Mouse (Mus musculus) forebrain, postnatal 0 days (tissue): ENCODE measurements around the gene Larp4. TPM values are rescaled to one million over a fixed set of nuclear protein-coding genes. Genes with fewer than 3 reads are reported as not detected.
A peak's percentile ranks its signal among the peaks of the same experiment; 100 is the strongest.

Experiments
- ATAC-seq: fragments of 200-750 bp; cut with Nextera tagmentation; 2 replicates; pipeline ENCODE4 v1.8.0; 2017; ENCODE audit warnings: mild to moderate bottlenecking, moderate library complexity
- DNase-seq: peaks from one replicate; pipeline ENCODE4 v3.0.0-alpha.2; 2015
- H3K27ac ChIP-seq: fragments of 300-500 bp; sonication (generic); 2 replicates; pipeline ENCODE4 v1.5.1; 2014; ENCODE audit warnings: low read depth, mild to moderate bottlenecking, antibody characterized with exemption, low read length, moderate library complexity, mixed read lengths
- H3K27me3 ChIP-seq: fragments of 300-500 bp; sonication (generic); 2 replicates; pipeline ENCODE4 v1.6.1; 2014; ENCODE audit warnings: mild to moderate bottlenecking, low read length, mixed read lengths; ENCODE audit not compliant: insufficient read depth
- H3K36me3 ChIP-seq: fragments of 300-500 bp; sonication (generic); 2 replicates; pipeline ENCODE4 v1.6.1; 2014; ENCODE audit warnings: mild to moderate bottlenecking, moderate library complexity; ENCODE audit not compliant: insufficient read depth
- H3K4me1 ChIP-seq: fragments of 300-500 bp; sonication (generic); 2 replicates; pipeline ENCODE4 v1.6.1; 2014; ENCODE audit warnings: antibody characterized with exemption; ENCODE audit not compliant: insufficient read depth
- H3K4me2 ChIP-seq: fragments of 300-500 bp; sonication (generic); 2 replicates; pipeline ENCODE4 v1.6.1; 2014; ENCODE audit warnings: low read depth, mild to moderate bottlenecking, moderate library complexity
- H3K4me3 ChIP-seq: fragments of 300-500 bp; sonication (generic); 2 replicates; pipeline ENCODE4 v1.5.1; 2014; ENCODE audit warnings: low read depth, low read length, mixed read lengths
- H3K9ac ChIP-seq: fragments of 300-500 bp; sonication (generic); 2 replicates; pipeline ENCODE4 v1.6.1; 2014; ENCODE audit warnings: mild to moderate bottlenecking
- H3K9me3 ChIP-seq: fragments of 300-500 bp; sonication (generic); 2 replicates; pipeline ENCODE4 v1.6.1; 2016; ENCODE audit warnings: low read length
- CTCF ChIP-seq: sonication (generic); IDR thresholded peaks from 2 replicates; pipeline ENCODE4 v1.5.1; 2016; ENCODE audit warnings: antibody characterized with exemption, control low read depth, low read depth
- WGBS: fragments of 180-500 bp; shearing (Covaris S2); extraction: QIAGEN DNeasy Blood & Tissue Kit; methylation state at CpG from one replicate; pipeline ENCODE4 v1.1.7; 2014; 5-methylcytosine and 5-hydroxymethylcytosine counted together
- polyA plus RNA-seq: library from polyadenylated mRNA; unstranded; fragments of >200 nt; fragmentation: Nextera tagmentation; extraction: Ambion mirVana; gene quantifications from 2 replicates; pipeline ENCODE4 v1.2.1, GENCODE M21; 2015
- total RNA-seq: library from RNA; depleted of rRNA; stranded (reverse); fragments of >200 nt; gene quantifications from 2 replicates; pipeline ENCODE4 v1.2.3, GENCODE M21; 2014

Larp4 gene
- total and polyA plus RNA-seq, 2 experiments from 2014 or later = 19.1 to 48.6 TPM

DNA sequence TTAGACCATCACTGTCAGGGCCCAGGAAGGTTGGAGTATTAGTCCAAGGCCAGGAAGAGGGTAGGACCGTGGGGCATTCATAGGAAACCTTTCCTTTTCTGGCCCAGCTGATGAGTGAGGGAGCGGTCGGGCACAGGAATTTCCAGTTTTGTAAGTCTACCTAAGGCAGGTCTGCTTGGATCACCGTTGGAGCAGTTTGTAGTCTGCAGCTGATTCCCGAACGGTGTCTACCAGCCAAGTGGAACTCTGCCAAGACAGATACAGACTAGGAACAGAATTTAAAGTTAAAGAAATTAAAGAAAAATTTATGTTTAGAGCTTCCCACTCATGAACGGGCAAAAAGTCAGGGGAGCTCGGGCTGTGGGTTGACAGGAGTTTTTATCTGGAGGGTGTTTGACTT is 59.6 kb downstream of the Larp4 start:
- no peaks in the 10 kb centered on the region for H3K36me3 ChIP-seq
- no peak overlapping the region for H3K4me2 ChIP-seq
- no peak for ATAC-seq
- no peak for DNase-seq
- no peak overlapping the region for H3K27ac ChIP-seq
- 72% methylated on average over 8 of the region's 8 CpGs for WGBS
- no peak for TF ChIP-seq CTCF
- no peak overlapping the region for H3K9ac ChIP-seq
- peaks cover 4% of the 10 kb centered on the region; the same call in 1 of the 2 replicates for H3K4me1 ChIP-seq
- no peaks in the 10 kb centered on the region for H3K9me3 ChIP-seq
- no peak overlapping the region for H3K4me3 ChIP-seq
- H3K27me3 ChIP-seq = no peaks in the 10 kb centered on the region

DNA sequence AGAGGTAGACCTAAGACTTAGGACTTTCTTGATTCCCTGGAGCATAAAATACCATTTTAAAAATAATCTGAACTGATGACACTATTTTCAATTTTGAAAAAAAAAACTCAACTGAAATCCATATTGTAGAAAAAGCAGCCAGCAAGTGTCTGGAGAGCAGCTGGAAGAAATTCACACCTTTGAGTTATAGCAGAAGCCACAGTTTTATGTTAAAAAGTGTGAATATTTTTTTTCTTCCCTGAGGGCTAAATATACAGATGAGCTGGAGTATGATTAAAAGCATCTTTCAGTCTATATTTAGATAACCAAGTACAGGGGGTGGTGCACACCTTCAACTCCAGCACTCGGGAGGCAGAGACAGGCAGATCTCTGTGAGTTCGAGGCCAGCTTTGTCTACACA is 60.0 kb downstream of the Larp4 start:
- WGBS = 81% methylated on average over 2 of the region's 2 CpGs
- H3K9ac ChIP-seq = no peak overlapping the region
- TF ChIP-seq CTCF = no peak
- no peak overlapping the region for H3K4me2 ChIP-seq
- H3K36me3 ChIP-seq = no peaks in the 10 kb centered on the region
- no peaks in the 10 kb centered on the region for H3K27me3 ChIP-seq
- no peak overlapping the region for H3K4me3 ChIP-seq
- H3K27ac ChIP-seq = no peak overlapping the region
- no peaks in the 10 kb centered on the region for H3K9me3 ChIP-seq
- peaks cover 4% of the 10 kb centered on the region; the same call in 1 of the 2 replicates for H3K4me1 ChIP-seq
- DNase-seq (peak; percentile 54), ATAC-seq (no peak)

DNA sequence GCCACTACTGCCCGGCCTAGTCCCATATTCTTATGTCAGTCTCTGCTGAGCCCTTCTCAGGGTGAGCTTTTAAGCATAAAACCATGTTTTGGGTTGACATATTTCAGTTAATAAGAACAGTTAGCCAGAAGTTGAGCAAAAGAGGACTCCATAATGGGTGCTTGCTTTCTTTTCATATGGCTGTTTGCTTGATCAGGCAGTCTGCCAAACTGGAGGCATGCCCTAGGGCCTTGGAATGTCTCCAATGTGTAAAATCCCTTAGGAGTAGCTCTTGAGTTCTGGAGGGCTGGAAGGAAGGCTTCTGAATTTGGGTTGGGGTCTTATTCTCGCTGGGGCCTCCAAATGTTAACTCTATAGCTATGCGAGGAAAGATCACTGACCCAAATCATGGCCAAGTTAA is 62.7 kb downstream of the Larp4 start:
- Histone ChIP-seq H3K27ac (no peak overlapping the region), H3K4me1 (no peaks in the 10 kb centered on the region), H3K4me3 (no peak overlapping the region), H3K4me2 (no peak overlapping the region), H3K9me3 (no peaks in the 10 kb centered on the region), H3K27me3 (no peaks in the 10 kb centered on the region), H3K36me3 (no peaks in the 10 kb centered on the region), H3K9ac (no peak overlapping the region)
- 50% methylated on average over 3 of the region's 3 CpGs for WGBS
- TF ChIP-seq CTCF = no peak
- peak; percentile 53 for DNase-seq
- no peak for ATAC-seq

DNA sequence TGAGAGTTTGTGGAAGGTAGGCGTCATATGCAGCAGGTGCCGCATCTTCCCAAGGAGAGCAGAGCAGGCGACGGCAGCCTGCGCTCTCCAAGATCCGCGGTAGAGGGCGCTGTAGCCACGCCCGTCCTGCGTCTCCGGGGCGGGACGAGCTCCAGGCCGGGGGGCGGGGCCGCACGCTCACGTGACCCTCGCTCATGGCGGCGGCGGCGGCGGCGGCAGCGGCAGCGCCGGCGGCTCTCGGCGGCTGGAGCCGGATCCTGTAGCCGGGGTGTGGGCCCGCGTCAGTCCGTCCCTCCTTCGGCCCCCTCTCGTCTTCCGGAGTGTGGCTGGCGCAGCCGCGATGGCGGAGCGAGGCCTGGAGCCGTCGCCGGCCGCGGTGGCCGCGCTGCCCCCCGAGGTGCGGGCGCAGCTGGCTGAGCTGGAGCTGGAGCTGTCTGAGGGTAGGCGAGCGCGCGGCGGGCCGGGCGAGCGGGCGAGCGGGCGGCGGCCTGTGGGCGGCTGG is 68.7 kb downstream of the Larp4 start, which contains the start of gene Dip2b:
TSS of gene Dip2b (plus strand) at position 195 of the 502 bp plus-strand sequence.
- Histone ChIP-seq H3K4me3 (peak within 1 kb of the TSS; percentile 94), H3K9me3 (no peaks in the 10 kb centered on the region), H3K9ac (peak within 1 kb of the TSS; percentile 100), H3K4me1 (peaks cover 16% of the 10 kb centered on the region), H3K36me3 (no peaks in the 10 kb centered on the region), H3K27ac (peak within 1 kb of the TSS; percentile 99), H3K4me2 (peak within 1 kb of the TSS; percentile 59), H3K27me3 (no peaks in the 10 kb centered on the region)
- peak; percentile 98 for TF ChIP-seq CTCF
- DNase-seq (peak; percentile 98), ATAC-seq (peak; percentile 92)
- WGBS = 1% methylated on average over 43 of the region's 68 CpGs

GRCm38 (mm10) chr15:100039001-100039701 is 69.3 kb downstream of the Larp4 start:
- WGBS = under 1% methylated on average over 35 of the region's 36 CpGs
- H3K27ac ChIP-seq = peak overlapping the region; percentile 99
- H3K9ac ChIP-seq = peak overlapping the region; percentile 100
- H3K4me2 ChIP-seq = peak overlapping the region; percentile 59
- H3K27me3 ChIP-seq = no peaks in the 10 kb centered on the region
- no peaks in the 10 kb centered on the region for H3K9me3 ChIP-seq
- H3K4me1 ChIP-seq = peaks cover 16% of the 10 kb centered on the region
- H3K36me3 ChIP-seq = no peaks in the 10 kb centered on the region
- peak; percentile 62 for DNase-seq
- H3K4me3 ChIP-seq = peak overlapping the region; percentile 94
- ATAC-seq = peak; percentile 65
- TF ChIP-seq CTCF = no peak

- Histone ChIP-seq H3K27ac (no peak overlapping the region), H3K4me2 (peak overlapping the region; percentile 59), H3K9ac (peak overlapping the region; percentile 100), H3K27me3 (no peaks in the 10 kb centered on the region), H3K9me3 (no peaks in the 10 kb centered on the region), H3K4me3 (peak overlapping the region; percentile 94), H3K4me1 (peaks cover 16% of the 10 kb centered on the region), H3K36me3 (no peaks in the 10 kb centered on the region)
- no peak for ATAC-seq
- TF ChIP-seq CTCF = no peak
- 18% methylated on average over 14 of the region's 14 CpGs for WGBS
- peak; percentile 12 for DNase-seq
These were observed 70.8 kb downstream of the Larp4 start for GRCm38 (mm10) chr15:100040541-100041266.
